11 mouse cellular contexts compared by ENCODE assay signal in genomic region chr5:107195751-107196395, GRCm38 (mm10).
DNase-seq lines count a peak whose midpoint lies in the region; ATAC-seq and TF ChIP-seq lines count a peak whose summit lies in the region.
"Had no signal": no experiment of that assay in that cellular context is flagged by ENCODE, and none has a peak within 500 bp of the region (broad histone marks: within the 10 kb centered on the region; RNA-seq: fewer than 3 reads in every experiment).

No protein-coding gene starts in this region.

- no peak overlapping the region for H3K4me2 ChIP-seq in kidney, postnatal 0 days (ENCODE audit: low read length)
- H3K4me2 ChIP-seq in midbrain, embryonic 11.5 days, result no peak overlapping the region
- H3K4me2 ChIP-seq: midbrain, embryonic 13.5 days had no signal

- H3K27ac ChIP-seq in kidney, postnatal 0 days, result peak overlapping the region; percentile 26; the same call in 1 of the 2 replicates
- H3K27ac ChIP-seq in embryonic fibroblast, embryonic 13.5 days (ENCODE audit: insufficient read depth, low read length), result peak overlapping the region; percentile 11; the same call in 1 of the 2 replicates
- H3K27ac ChIP-seq in midbrain, embryonic 11.5 days (ENCODE audit: low read depth, low read length), result no peak overlapping the region
- H3K27ac ChIP-seq: midbrain, embryonic 13.5 days had no signal

- no peak for TF ChIP-seq CTCF in kidney, postnatal 0 days (IDR thresholded peaks at IDR 0.05; ENCODE audit: low read depth)
- TF ChIP-seq CTCF in embryonic fibroblast, embryonic 13.5 days (IDR thresholded peaks at IDR 0.05; ENCODE audit: borderline replicate concordance, insufficient read depth, low read length), result no peak

- 15% methylated on average over 12 of the region's 12 CpGs for WGBS in kidney, postnatal 0 days
- 65% methylated on average over 12 of the region's 12 CpGs for WGBS in midbrain, embryonic 11.5 days

- no peaks in the 10 kb centered on the region for H3K36me3 ChIP-seq in kidney, postnatal 0 days (ENCODE audit: insufficient read depth, low read length)
- H3K36me3 ChIP-seq in midbrain, embryonic 11.5 days (ENCODE audit: control insufficient read depth, insufficient read depth, low read length), result no peaks in the 10 kb centered on the region
- H3K36me3 ChIP-seq: midbrain, embryonic 13.5 days had no signal

- DNase-seq in kidney, postnatal 0 days (ENCODE audit: low spot score), result peak; percentile 71
- DNase-seq in kidney, postnatal 36 days, result no peak
- DNase-seq in embryo, embryonic 11.5 days (ENCODE audit: low read depth, low spot score), result peak; percentile 46
- DNase-seq in lung, postnatal 25 days (ENCODE audit: low spot score), result peak; percentile 48
- no peak for DNase-seq in B cell, adult 2 months
- DNase-seq in midbrain, embryonic 11.5 days (ENCODE audit: low spot score, missing footprints), result no peak
- DNase-seq: cerebellum, adult 11 months; spleen, adult 18-20 months had no signal

- no peak overlapping the region for H3K9ac ChIP-seq in kidney, postnatal 0 days (ENCODE audit: low read depth, low read length)
- H3K9ac ChIP-seq in midbrain, embryonic 11.5 days (ENCODE audit: low read length), result no peak overlapping the region
- H3K9ac ChIP-seq: midbrain, embryonic 13.5 days had no signal

- H3K9me3 ChIP-seq in kidney, postnatal 0 days (replicated peaks; ENCODE audit: low read length), result no peaks in the 10 kb centered on the region
- no peaks in the 10 kb centered on the region for H3K9me3 ChIP-seq in midbrain, embryonic 11.5 days (ENCODE audit: control insufficient read depth, low read length)
- H3K9me3 ChIP-seq: midbrain, embryonic 13.5 days had no signal

- ATAC-seq in kidney, postnatal 0 days (replicated peaks; ENCODE audit: low FRiP score, low read depth), result peak; percentile 71; the same call in 1 of the 2 replicates
- no peak for ATAC-seq in megakaryocyte progenitor cell, adult 5-6 weeks (replicated peaks; ENCODE audit: poor library complexity)
- no peak for ATAC-seq in midbrain, embryonic 11.5 days (ENCODE audit: low FRiP score)
- ATAC-seq: midbrain, embryonic 13.5 days had no signal

- TF ChIP-seq POLR2A in embryonic fibroblast, embryonic 13.5 days (IDR thresholded peaks at IDR 0.05; ENCODE audit: low read depth, low read length), result no peak

- no peaks in the 10 kb centered on the region for H3K27me3 ChIP-seq in kidney, postnatal 0 days (ENCODE audit: insufficient read depth, low read length)
- H3K27me3 ChIP-seq in midbrain, embryonic 11.5 days (ENCODE audit: control insufficient read depth, insufficient read depth, low read length), result no peaks in the 10 kb centered on the region
- H3K27me3 ChIP-seq: midbrain, embryonic 13.5 days had no signal

- no peak overlapping the region for H3K4me3 ChIP-seq in kidney, postnatal 0 days (replicated peaks; ENCODE audit: low read depth, low read length)
- no peak overlapping the region for H3K4me3 ChIP-seq in embryonic fibroblast, embryonic 13.5 days (ENCODE audit: insufficient read depth, low read length)
- no peak overlapping the region for H3K4me3 ChIP-seq in midbrain, embryonic 11.5 days (ENCODE audit: low read depth, low read length)
- H3K4me3 ChIP-seq: midbrain, embryonic 13.5 days had no signal

- H3K4me1 ChIP-seq in kidney, postnatal 0 days (replicated peaks; ENCODE audit: insufficient read depth, low read length), result peaks cover 2% of the 10 kb centered on the region; the same call in 1 of the 2 replicates
- H3K4me1 ChIP-seq in embryonic fibroblast, embryonic 13.5 days (ENCODE audit: control insufficient read depth, insufficient read depth, low read length), result peaks cover 20% of the 10 kb centered on the region
- 0 out of 2 replicates have a peak, but pooled peaks cover 3% of the 10 kb centered on the region for H3K4me1 ChIP-seq in midbrain, embryonic 11.5 days (ENCODE audit: control insufficient read depth, insufficient read depth, low read length)

Comparison
In these comparisons a context has a peak if more than half of its experiments do, and no peak if none do; other contexts are left out.
1. DNase-seq: peak in kidney, postnatal 0 days (single experiment), embryo, embryonic 11.5 days (single experiment) and lung, postnatal 25 days (single experiment); none in kidney, postnatal 36 days (0 of 2), B cell, adult 2 months (0 of 2) and midbrain, embryonic 11.5 days (single experiment).